20 mouse cellular contexts compared by ENCODE assay signal in the genomic region with DNA sequence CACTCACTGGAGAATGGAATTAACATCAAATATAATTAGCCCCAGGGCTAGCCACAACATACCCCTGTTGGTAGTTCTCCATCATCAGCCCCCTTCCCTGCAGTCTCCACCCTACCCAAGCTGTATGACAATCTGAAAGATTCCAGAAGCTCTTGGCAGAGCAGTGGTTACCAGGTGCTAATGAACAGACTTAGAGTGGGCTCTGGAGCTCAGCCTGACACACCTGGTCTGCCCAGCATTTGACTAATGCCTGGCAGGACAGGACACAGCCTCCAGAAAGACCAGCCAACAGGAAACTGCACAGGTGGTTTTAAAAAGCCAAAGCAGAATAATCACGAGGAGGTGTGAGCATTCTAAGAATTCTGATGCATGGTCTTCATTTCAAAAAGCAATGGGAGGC. TPM values are rescaled to one million over a fixed set of nuclear protein-coding genes. Genes with fewer than 3 reads are reported as not detected.
"Had no signal": no experiment of that assay in that cellular context is flagged by ENCODE, and none has a peak within 500 bp of the region (broad histone marks: within the 10 kb centered on the region; RNA-seq: fewer than 3 reads in every experiment).

No protein-coding gene starts in this region.

- DNase-seq: kidney, adult 9 months; kidney, postnatal 14 days; kidney, postnatal 4 days; left cerebral cortex, postnatal 4 days; liver, embryonic 13.5 days; lung, embryonic 14.5 days; retina, postnatal 1 day; right cerebral cortex, postnatal 25 days; spleen, adult 18-20 months; thymus, postnatal 25 days had no signal

- H3K9ac ChIP-seq: liver, embryonic 13.5 days; lung, embryonic 14.5 days; midbrain, embryonic 12.5 days; neural tube, embryonic 13.5 days; stomach, embryonic 15.5 days had no signal

- H3K4me1 ChIP-seq: liver, embryonic 13.5 days; midbrain, embryonic 12.5 days; neural tube, embryonic 13.5 days; stomach, embryonic 15.5 days had no signal

- H3K27ac ChIP-seq: liver, embryonic 13.5 days; macrophage; midbrain, embryonic 12.5 days; neural tube, embryonic 13.5 days; stomach, embryonic 15.5 days had no signal

- H3K27me3 ChIP-seq: liver, embryonic 13.5 days; midbrain, embryonic 12.5 days; neural tube, embryonic 13.5 days; stomach, embryonic 15.5 days had no signal

- H3K9me3 ChIP-seq: liver, embryonic 13.5 days; midbrain, embryonic 12.5 days; neural tube, embryonic 13.5 days; stomach, embryonic 15.5 days had no signal

- H3K4me2 ChIP-seq: liver, embryonic 13.5 days; lung, embryonic 14.5 days; midbrain, embryonic 12.5 days; neural tube, embryonic 13.5 days; stomach, embryonic 15.5 days had no signal

- ATAC-seq: lung, postnatal 0 days; midbrain, embryonic 16.5 days had no signal

- H3K36me3 ChIP-seq: liver, embryonic 13.5 days; midbrain, embryonic 12.5 days; neural tube, embryonic 13.5 days; stomach, embryonic 15.5 days had no signal

- H3K4me3 ChIP-seq: liver, embryonic 13.5 days; midbrain, embryonic 12.5 days; myocyte; neural tube, embryonic 13.5 days; stomach, embryonic 15.5 days had no signal

RNA-seq across cellular contexts. Expression of gene Olfml1, which starts 13.8 kb away (rescaled TPM):
- total RNA-seq: megakaryocyte, adult 5-6 weeks; monocyte, adult 5-6 weeks; neutrophil, adult 5-6 weeks had no signal
- polyA plus RNA-seq: macrophage, myocyte had no signal
